Mouse (Mus musculus): ENCODE measurements around the gene Rcbtb2. TPM values are rescaled to one million over a fixed set of nuclear protein-coding genes. Genes with fewer than 3 reads are reported as not detected.

Gene Rcbtb2
- total RNA-seq, 2 experiments from 2014 or later = 20.0 to 23.2 TPM

GRCm38 (mm10) chr14:73250056-73250455, 127.2 kb downstream of the Rcbtb2 start:
- intact Hi-C loops (cut with DNase I) = no loop called here
- DNase-seq = no peak

DNA sequence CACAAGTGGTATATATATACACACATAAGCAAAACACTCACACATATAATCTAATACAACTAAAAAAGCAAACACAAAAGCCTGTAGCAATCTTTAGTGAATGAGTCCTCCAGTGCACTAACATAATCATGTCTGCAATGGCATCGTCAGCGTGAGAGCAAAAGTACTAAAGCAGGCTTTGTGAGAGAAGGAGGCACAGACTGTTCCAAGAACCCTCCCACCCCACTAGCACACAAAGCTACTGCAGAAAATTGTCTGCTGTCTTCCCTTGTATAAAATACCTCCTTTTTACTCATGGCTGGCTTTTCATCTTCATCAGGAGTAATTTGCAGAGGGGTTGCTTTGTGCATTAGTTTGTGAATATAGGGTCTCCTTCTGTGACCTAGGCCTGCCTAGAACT, 129.4 kb downstream of the Rcbtb2 start:
- DNase-seq = no peak
- intact Hi-C loops (cut with DNase I) = no loop called here

- intact Hi-C loops (cut with DNase I) = no loop called here
- no peak for DNase-seq
These were observed 130.8 kb downstream of the Rcbtb2 start for GRCm38 (mm10) chr14:73253453-73254251.

DNA sequence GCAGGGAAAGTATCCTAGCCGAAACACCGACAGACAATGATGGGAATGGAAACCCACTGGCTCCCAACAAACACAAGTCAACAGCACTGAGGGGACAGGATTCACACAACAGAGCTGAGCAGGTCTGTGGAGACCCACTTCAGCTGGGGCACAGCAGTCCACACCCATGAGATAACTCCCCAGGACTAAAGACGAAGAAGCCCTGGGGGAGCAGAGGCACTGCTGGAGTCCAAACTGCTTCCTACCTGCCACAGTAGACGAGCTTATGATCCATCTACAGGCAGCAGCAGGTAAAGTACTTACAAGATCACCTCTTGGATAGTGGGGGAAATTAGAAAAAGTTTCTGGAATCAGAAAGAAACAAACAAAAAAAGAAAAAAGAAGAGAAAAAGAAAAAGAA, 131.6 kb downstream of the Rcbtb2 start:
- no peak for DNase-seq
- intact Hi-C loops (cut with DNase I) = no loop called here

GRCm38 (mm10) chr14:73255426-73255970, 132.7 kb downstream of the Rcbtb2 start:
- intact Hi-C loops (cut with DNase I) = no loop called here
- DNase-seq = no peak

GRCm38 (mm10) chr14:73257348-73257747, 134.5 kb downstream of the Rcbtb2 start:
- no peak for DNase-seq
- intact Hi-C loops (cut with DNase I) = no loop called here

Small RNAs within 50 kb of the gene (microRNA-seq; reads per million reads assigned to microRNA genes)
- 0 reads per million in 2 experiments for gene Mir687 (ENCODE audit: borderline number of aligned reads in 2 of 2)

Other genes starting within 250 kb of the Rcbtb2 start
- gene Cysltr2, start 73.9 kb upstream of the Rcbtb2 start, total RNA-seq (2021) = under 1 TPM in 1 of 2 experiments, not detected in 1; 0.27 TPM
- 1 to 10 TPM; 2.4 to 4.6 TPM for gene Lpar6, start 114.9 kb downstream of the Rcbtb2 start, total RNA-seq (2021)
- gene Rb1, start 202.8 kb downstream of the Rcbtb2 start, total RNA-seq (2021) = 10 to 100 TPM; 20.9 to 22.2 TPM